Mouse (Mus musculus) midbrain, embryonic 14.5 days (tissue): ENCODE results near the gene Ankrd33b. TPM values are rescaled to one million over a fixed set of nuclear protein-coding genes. Genes with fewer than 3 reads are reported as not detected.

Experiments
- ATAC-seq: fragments of 200-750 bp; cut with Nextera tagmentation; 2 replicates; pipeline ENCODE4 v1.8.0; 2017; ENCODE audit warnings: moderate number of reproducible peaks, moderate library complexity; ENCODE audit not compliant: low FRiP score, low TSS enrichment
- DNase-seq: peaks from one replicate; pipeline ENCODE4 v3.0.0-alpha.2; 2015
- H3K27ac ChIP-seq: fragments of 300-500 bp; sonication (generic); replicated peaks from 2 replicates; pipeline ENCODE4 v1.5.1; 2014; ENCODE audit warnings: mild to moderate bottlenecking, low read depth, low read length, moderate library complexity
- H3K27me3 ChIP-seq: fragments of 300-500 bp; sonication (generic); 2 replicates; pipeline ENCODE4 v1.6.1; 2014; ENCODE audit warnings: low read length, control low read depth, mixed read lengths; ENCODE audit not compliant: control insufficient read depth, insufficient read depth
- H3K36me3 ChIP-seq: fragments of 300-500 bp; sonication (generic); 2 replicates; pipeline ENCODE4 v1.6.1; 2014; ENCODE audit warnings: low read length, control low read depth; ENCODE audit not compliant: control insufficient read depth, insufficient read depth
- H3K4me1 ChIP-seq: fragments of 300-500 bp; sonication (generic); 2 replicates; pipeline ENCODE4 v1.6.1; 2014; ENCODE audit warnings: mild to moderate bottlenecking, antibody characterized with exemption, low read length, control low read depth; ENCODE audit not compliant: control insufficient read depth, insufficient read depth
- H3K4me2 ChIP-seq: fragments of 300-500 bp; sonication (generic); 2 replicates; pipeline ENCODE4 v1.6.1; 2014; ENCODE audit warnings: mild to moderate bottlenecking, low read length, moderate library complexity
- H3K4me3 ChIP-seq: fragments of 300-500 bp; sonication (generic); replicated peaks from 2 replicates; pipeline ENCODE4 v1.5.1; 2014; ENCODE audit warnings: low read depth, low read length
- H3K9ac ChIP-seq: fragments of 300-500 bp; sonication (generic); replicated peaks from 2 replicates; pipeline ENCODE4 v1.6.1; 2014; ENCODE audit warnings: mild to moderate bottlenecking, low read length, moderate library complexity
- H3K9me3 ChIP-seq: fragments of 300-500 bp; sonication (generic); 2 replicates; pipeline ENCODE4 v1.6.1; 2016; ENCODE audit warnings: low read length, control low read depth, mixed read lengths; ENCODE audit not compliant: control insufficient read depth
- WGBS: fragments of 180-500 bp; shearing (Covaris S2); extraction: QIAGEN DNeasy Blood & Tissue Kit; methylation state at CpG from one replicate; pipeline ENCODE4 v1.1.7; 2014; 5-methylcytosine and 5-hydroxymethylcytosine counted together
- polyA plus RNA-seq: library from polyadenylated mRNA; unstranded; fragments of >200 nt; fragmentation: Nextera tagmentation; extraction: Ambion mirVana; gene quantifications from 2 replicates; pipeline ENCODE4 v1.2.1, GENCODE M21; 2014

Gene Ankrd33b
- polyA plus RNA-seq, 1 experiment from 2014 or later: 0.64 TPM

- WGBS: 3% methylated on average over 5 of the region's 5 CpGs
- DNase-seq: peak; percentile 94
- ATAC-seq: peak; percentile 74; the same call in 1 of the 2 replicates
Measured at GRCm38 (mm10) chr15:31315630-31316231, 51.8 kb downstream of the Ankrd33b start.

GRCm38 (mm10) chr15:31312001-31312400 is 55.5 kb downstream of the Ankrd33b start:
- 76% methylated on average over 2 of the region's 2 CpGs for WGBS
- no peaks in the 10 kb centered on the region for H3K36me3 ChIP-seq

More at GRCm38 (mm10) chr15:31315630-31316231, 51.8 kb downstream of the Ankrd33b start:
- H3K27ac ChIP-seq: no peak overlapping the region
- no peaks in the 10 kb centered on the region for H3K9me3 ChIP-seq
- no peaks in the 10 kb centered on the region for H3K27me3 ChIP-seq
- H3K4me1 ChIP-seq: peaks cover 8% of the 10 kb centered on the region; the same call in 1 of the 2 replicates
- H3K9ac ChIP-seq: no peak overlapping the region
- H3K4me3 ChIP-seq: no peak overlapping the region
- H3K36me3 ChIP-seq: no peaks in the 10 kb centered on the region
- no peak overlapping the region for H3K4me2 ChIP-seq

GRCm38 (mm10) chr15:31309526-31309925 is 58.0 kb downstream of the Ankrd33b start:
- Histone ChIP-seq H3K4me1 (no peaks in the 10 kb centered on the region), H3K36me3 (no peaks in the 10 kb centered on the region), H3K9me3 (no peaks in the 10 kb centered on the region), H3K4me3 (no peak overlapping the region), H3K9ac (no peak overlapping the region), H3K27me3 (no peaks in the 10 kb centered on the region), H3K27ac (no peak overlapping the region), H3K4me2 (no peak overlapping the region)
- DNase-seq (no peak), ATAC-seq (no peak)
- 69% methylated on average over 15 of the region's 15 CpGs for WGBS

More at GRCm38 (mm10) chr15:31312001-31312400, 55.5 kb downstream of the Ankrd33b start:
- H3K9me3 ChIP-seq: no peaks in the 10 kb centered on the region
- no peak overlapping the region for H3K9ac ChIP-seq
- no peak overlapping the region for H3K4me3 ChIP-seq
- H3K4me1 ChIP-seq: no peaks in the 10 kb centered on the region
- H3K27ac ChIP-seq: no peak overlapping the region
- ATAC-seq (no peak), DNase-seq (no peak)
- no peak overlapping the region for H3K4me2 ChIP-seq
- no peaks in the 10 kb centered on the region for H3K27me3 ChIP-seq

- 71% methylated on average over 4 of the region's 4 CpGs for WGBS
- no peaks in the 10 kb centered on the region for H3K27me3 ChIP-seq
- ATAC-seq: no peak
Measured at GRCm38 (mm10) chr15:31306726-31307125, 60.8 kb downstream of the Ankrd33b start.

GRCm38 (mm10) chr15:31305181-31305580 is 62.3 kb downstream of the Ankrd33b start:
- H3K9ac ChIP-seq: no peak overlapping the region
- H3K4me3 ChIP-seq: no peak overlapping the region
- no peaks in the 10 kb centered on the region for H3K27me3 ChIP-seq
- DNase-seq (no peak), ATAC-seq (no peak)
- H3K36me3 ChIP-seq: no peaks in the 10 kb centered on the region
- H3K27ac ChIP-seq: no peak overlapping the region
- WGBS: 50% methylated on average over 6 of the region's 6 CpGs
- H3K9me3 ChIP-seq: no peaks in the 10 kb centered on the region
- no peak overlapping the region for H3K4me2 ChIP-seq
- H3K4me1 ChIP-seq: no peaks in the 10 kb centered on the region

More at GRCm38 (mm10) chr15:31306726-31307125, 60.8 kb downstream of the Ankrd33b start:
- no peak overlapping the region for H3K27ac ChIP-seq
- no peaks in the 10 kb centered on the region for H3K4me1 ChIP-seq
- H3K36me3 ChIP-seq: no peaks in the 10 kb centered on the region
- no peak overlapping the region for H3K4me2 ChIP-seq
- H3K9ac ChIP-seq: no peak overlapping the region
- no peaks in the 10 kb centered on the region for H3K9me3 ChIP-seq
- no peak for DNase-seq
- H3K4me3 ChIP-seq: no peak overlapping the region

- no peak for DNase-seq
- Histone ChIP-seq H3K9me3 (no peaks in the 10 kb centered on the region), H3K27ac (no peak overlapping the region), H3K36me3 (no peaks in the 10 kb centered on the region), H3K4me2 (no peak overlapping the region), H3K9ac (no peak overlapping the region), H3K27me3 (no peaks in the 10 kb centered on the region), H3K4me1 (no peaks in the 10 kb centered on the region), H3K4me3 (no peak overlapping the region)
- WGBS: 88% methylated on average over 3 of the region's 3 CpGs
- no peak for ATAC-seq
Measured at GRCm38 (mm10) chr15:31304302-31304701, 63.2 kb downstream of the Ankrd33b start.

GRCm38 (mm10) chr15:31302293-31302990 is 65.1 kb downstream of the Ankrd33b start:
- Histone ChIP-seq H3K27me3 (peaks cover 6% of the 10 kb centered on the region; the same call in 1 of the 2 replicates), H3K36me3 (no peaks in the 10 kb centered on the region), H3K9ac (no peak overlapping the region), H3K4me2 (no peak overlapping the region), H3K9me3 (no peaks in the 10 kb centered on the region), H3K4me3 (no peak overlapping the region), H3K27ac (no peak overlapping the region), H3K4me1 (peaks cover 2% of the 10 kb centered on the region; the same call in 1 of the 2 replicates)
- DNase-seq: no peak
- no peak for ATAC-seq
- 77% methylated on average over 12 of the region's 12 CpGs for WGBS

GRCm38 (mm10) chr15:31299258-31299917 is 68.1 kb downstream of the Ankrd33b start:
- Histone ChIP-seq H3K4me3 (no peak overlapping the region), H3K36me3 (no peaks in the 10 kb centered on the region), H3K4me1 (peaks cover 3% of the 10 kb centered on the region; the same call in 1 of the 2 replicates), H3K9me3 (no peaks in the 10 kb centered on the region), H3K27ac (no peak overlapping the region), H3K4me2 (no peak overlapping the region), H3K27me3 (peaks cover 19% of the 10 kb centered on the region; the same call in 1 of the 2 replicates), H3K9ac (no peak overlapping the region)
- DNase-seq: peak; percentile 55
- WGBS: 56% methylated on average over 6 of the region's 6 CpGs
- no peak for ATAC-seq
